29 mouse cellular contexts compared by ENCODE assay signal in genomic region chr11:107106461-107106860, GRCm38 (mm10). TPM values are rescaled to one million over a fixed set of nuclear protein-coding genes. Genes with fewer than 3 reads are reported as not detected.
DNase-seq lines count a peak whose midpoint lies in the region; ATAC-seq and TF ChIP-seq lines count a peak whose summit lies in the region.
"Had no signal": no experiment of that assay in that cellular context is flagged by ENCODE, and none has a peak within 500 bp of the region (broad histone marks: within the 10 kb centered on the region; RNA-seq: fewer than 3 reads in every experiment).

No protein-coding gene starts in this region.

- H3K9ac ChIP-seq in kidney, embryonic 16.5 days (replicated peaks; ENCODE audit: low read length) = no peak overlapping the region
- no peak overlapping the region for H3K9ac ChIP-seq in kidney, embryonic 14.5 days (ENCODE audit: low read depth, low read length)
- H3K9ac ChIP-seq: embryonic facial prominence, embryonic 12.5 days; hindbrain, embryonic 13.5 days; liver, embryonic 12.5 days; liver, postnatal 0 days; midbrain, embryonic 12.5 days; neural tube, embryonic 13.5 days; stomach, embryonic 15.5 days had no signal

- H3K4me2 ChIP-seq in kidney, embryonic 16.5 days (replicated peaks; ENCODE audit: low read depth, low read length) = no peak overlapping the region
- no peak overlapping the region for H3K4me2 ChIP-seq in kidney, embryonic 14.5 days (replicated peaks; ENCODE audit: low read depth, low read length)
- H3K4me2 ChIP-seq: embryonic facial prominence, embryonic 12.5 days; hindbrain, embryonic 13.5 days; liver, embryonic 12.5 days; midbrain, embryonic 12.5 days; neural tube, embryonic 13.5 days; stomach, embryonic 15.5 days had no signal

- DNase-seq in thymus, postnatal 0 days (ENCODE audit: low spot score) = peak; percentile 17
- DNase-seq in thymus, postnatal 4 days = no peak
- DNase-seq in lung, postnatal 10 days = no peak
- DNase-seq in limb, embryonic 10.5 days (ENCODE audit: low spot score) = no peak
- DNase-seq: adrenal gland, adult 8-10 months; cerebellum, adult 8-10 months; cerebellum, postnatal 36 days; embryo, embryonic 11 days; heart, postnatal 36 days; kidney, adult 9 months; kidney, postnatal 25 days; liver, postnatal 0 days; lung, postnatal 4 days; right cerebral cortex, postnatal 4 days; thymus, postnatal 36 days had no signal

- H3K4me3 ChIP-seq in kidney, embryonic 16.5 days (ENCODE audit: low read length) = no peak overlapping the region
- no peak overlapping the region for H3K4me3 ChIP-seq in kidney, embryonic 14.5 days (ENCODE audit: low read length)
- H3K4me3 ChIP-seq in bone marrow, adult 2 months (replicated peaks; ENCODE audit: control insufficient read depth, low read depth, low read length) = no peak overlapping the region
- no peak overlapping the region for H3K4me3 ChIP-seq in limb, embryonic 10.5 days
- H3K4me3 ChIP-seq: embryonic facial prominence, embryonic 12.5 days; hindbrain, embryonic 13.5 days; liver, embryonic 12.5 days; megakaryocyte, embryonic 14.5 days; midbrain, embryonic 12.5 days; myocyte; neural tube, embryonic 13.5 days; stomach, embryonic 15.5 days had no signal

- H3K36me3 ChIP-seq in kidney, embryonic 16.5 days (ENCODE audit: insufficient read depth, low read length) = peaks cover 13% of the 10 kb centered on the region
- peaks cover 24% of the 10 kb centered on the region for H3K36me3 ChIP-seq in kidney, embryonic 14.5 days (ENCODE audit: control insufficient read depth, insufficient read depth, low read length)
- peaks cover 61% of the 10 kb centered on the region for H3K36me3 ChIP-seq in limb, embryonic 10.5 days

- no peaks in the 10 kb centered on the region for H3K9me3 ChIP-seq in kidney, embryonic 16.5 days (ENCODE audit: low read length)
- no peaks in the 10 kb centered on the region for H3K9me3 ChIP-seq in kidney, embryonic 14.5 days (ENCODE audit: control insufficient read depth, low read length)
- no peaks in the 10 kb centered on the region for H3K9me3 ChIP-seq in limb, embryonic 10.5 days (replicated peaks)
- H3K9me3 ChIP-seq: embryonic facial prominence, embryonic 12.5 days; hindbrain, embryonic 13.5 days; liver, embryonic 12.5 days; megakaryocyte, embryonic 14.5 days; midbrain, embryonic 12.5 days; neural tube, embryonic 13.5 days; stomach, embryonic 15.5 days had no signal

- no peak for ATAC-seq in kidney, embryonic 16.5 days (ENCODE audit: low FRiP score, low TSS enrichment)
- no peak for ATAC-seq in kidney, embryonic 14.5 days (ENCODE audit: low FRiP score, low TSS enrichment)
- ATAC-seq: activated CD4-positive, CD25-positive, alpha-beta regulatory T cell, adult 4 months; forebrain, embryonic 16.5 days; intestine, postnatal 0 days; liver, embryonic 12.5 days; liver, postnatal 0 days had no signal

- H3K27me3 ChIP-seq in kidney, embryonic 16.5 days (ENCODE audit: insufficient read depth, low read length) = no peaks in the 10 kb centered on the region
- no peaks in the 10 kb centered on the region for H3K27me3 ChIP-seq in kidney, embryonic 14.5 days (ENCODE audit: control insufficient read depth, insufficient read depth, low read length)
- H3K27me3 ChIP-seq in limb, embryonic 10.5 days (ENCODE audit: low read depth, poor library complexity, severe bottlenecking) = no peaks in the 10 kb centered on the region
- H3K27me3 ChIP-seq: embryonic facial prominence, embryonic 12.5 days; hindbrain, embryonic 13.5 days; liver, embryonic 12.5 days; megakaryocyte, embryonic 14.5 days; midbrain, embryonic 12.5 days; neural tube, embryonic 13.5 days; stomach, embryonic 15.5 days had no signal

- H3K4me1 ChIP-seq in kidney, embryonic 16.5 days (ENCODE audit: insufficient read depth, low read length) = peaks cover 11% of the 10 kb centered on the region
- peaks cover 15% of the 10 kb centered on the region; the same call in 1 of the 2 replicates for H3K4me1 ChIP-seq in kidney, embryonic 14.5 days (ENCODE audit: control insufficient read depth, insufficient read depth, low read length)
- peaks cover 10% of the 10 kb centered on the region for H3K4me1 ChIP-seq in bone marrow, adult 2 months (ENCODE audit: control insufficient read depth, insufficient read depth, low read length)
- H3K4me1 ChIP-seq in limb, embryonic 10.5 days = peaks cover 23% of the 10 kb centered on the region

- TF ChIP-seq POLR2A in bone marrow, adult 2 months (IDR thresholded peaks at IDR 0.05; ENCODE audit: borderline replicate concordance, control insufficient read depth, low read depth, low read length) = no peak

- TF ChIP-seq CTCF in bone marrow, adult 2 months (IDR thresholded peaks at IDR 0.05; ENCODE audit: control insufficient read depth, insufficient read depth, low read length) = no peak

- 84% methylated on average over 5 of the region's 8 CpGs for WGBS in kidney, embryonic 16.5 days
- 82% methylated on average over 8 of the region's 8 CpGs for WGBS in kidney, embryonic 14.5 days
- WGBS in bone marrow, adult 2 months = 68% methylated on average over 8 of the region's 8 CpGs
- 87% methylated on average over 8 of the region's 8 CpGs for WGBS in limb, embryonic 10.5 days

- H3K27ac ChIP-seq in kidney, embryonic 16.5 days (ENCODE audit: low read length) = 0 out of 2 replicates have a peak overlapping the region, but pooled peaks have one; percentile 43
- no peak overlapping the region for H3K27ac ChIP-seq in kidney, embryonic 14.5 days (ENCODE audit: low read depth, low read length)
- peak overlapping the region; percentile 43 for H3K27ac ChIP-seq in bone marrow, adult 2 months (ENCODE audit: control insufficient read depth, insufficient read depth, low read depth, low read length, poor library complexity)
- H3K27ac ChIP-seq in limb, embryonic 10.5 days = no peak overlapping the region
- H3K27ac ChIP-seq: embryonic facial prominence, embryonic 12.5 days; stomach, embryonic 15.5 days had no signal

RNA-seq across cellular contexts. Expression of gene Bptf, which starts 25.5 kb away (rescaled TPM):
- polyA plus RNA-seq in kidney, embryonic 16.5 days (2015; fragmentation: Nextera tagmentation; extraction: Ambion mirVana) = 27.7 and 35.2 TPM in 2 replicates
- polyA plus RNA-seq in kidney, embryonic 14.5 days (2014; fragmentation: Nextera tagmentation; extraction: Ambion mirVana) = 51.7 and 51.8 TPM in 2 replicates
- polyA plus RNA-seq in thymus, postnatal 0 days (2015; fragmentation: Nextera tagmentation; extraction: Ambion mirVana) = 35.3 and 54.9 TPM in 2 replicates
- polyA plus RNA-seq in bone marrow, adult 2 months (2011; ENCODE audit: insufficient read depth, insufficient read length, low replicate concordance, missing spikeins) = 37.4 and 43.4 TPM in 2 replicates
- 33.8 and 38.8 TPM in 2 replicates for polyA plus RNA-seq in limb, embryonic 10.5 days (2016; fragmentation: Nextera tagmentation; extraction: Ambion mirVana)

Comparison
In these comparisons a context has a peak if more than half of its experiments do, and no peak if none do; other contexts are left out.
1. H3K27ac ChIP-seq: peak in kidney, embryonic 16.5 days (single experiment) and bone marrow, adult 2 months (single experiment); none in kidney, embryonic 14.5 days (single experiment) and limb, embryonic 10.5 days (single experiment).